Mouse (Mus musculus) embryonic facial prominence, embryonic 13.5 days (tissue): Measurements from ENCODE around the gene Flywch2. TPM values are rescaled to one million over a fixed set of nuclear protein-coding genes. Genes with fewer than 3 reads are reported as not detected.

Experiments
- ATAC-seq: fragments of 200-750 bp; cut with Nextera tagmentation; 2 replicates; pipeline ENCODE4 v1.8.0; 2017; ENCODE audit warnings: low read depth; ENCODE audit not compliant: insufficient number of reproducible peaks, insufficient read depth, low FRiP score, low TSS enrichment
- H3K27ac ChIP-seq: fragments of 300-500 bp; sonication (generic); 2 replicates; pipeline ENCODE4 v1.5.1; 2015; ENCODE audit warnings: moderate library complexity, mild to moderate bottlenecking, inconsistent platforms
- H3K27me3 ChIP-seq: fragments of 300-500 bp; sonication (generic); 2 replicates; pipeline ENCODE4 v1.6.1; 2015; ENCODE audit warnings: mild to moderate bottlenecking, inconsistent platforms
- H3K36me3 ChIP-seq: fragments of 300-500 bp; sonication (generic); 2 replicates; pipeline ENCODE4 v1.6.1; 2015; ENCODE audit warnings: mild to moderate bottlenecking, inconsistent platforms
- H3K4me1 ChIP-seq: fragments of 300-500 bp; sonication (generic); 2 replicates; pipeline ENCODE4 v1.6.1; 2015; ENCODE audit warnings: inconsistent platforms
- H3K4me2 ChIP-seq: fragments of 300-500 bp; sonication (generic); 2 replicates; pipeline ENCODE4 v1.6.1; 2015; ENCODE audit warnings: moderate library complexity, mild to moderate bottlenecking, inconsistent platforms
- H3K4me3 ChIP-seq: fragments of 300-500 bp; sonication (generic); 2 replicates; pipeline ENCODE4 v1.5.1; 2015; ENCODE audit warnings: mild to moderate bottlenecking, inconsistent platforms
- H3K9ac ChIP-seq: fragments of 300-500 bp; sonication (generic); 2 replicates; pipeline ENCODE4 v1.6.1; 2015; ENCODE audit warnings: mild to moderate bottlenecking, inconsistent platforms
- H3K9me3 ChIP-seq: fragments of 300-500 bp; sonication (generic); 2 replicates; pipeline ENCODE4 v1.6.1; 2016; ENCODE audit warnings: inconsistent platforms
- WGBS: fragments of 180-500 bp; shearing (Covaris S2); methylation state at CpG from one replicate; pipeline ENCODE4 v1.1.7; 2015; ENCODE audit warnings: mixed read lengths; 5-methylcytosine and 5-hydroxymethylcytosine counted together
- polyA plus RNA-seq: library from polyadenylated mRNA; unstranded; fragments of >200 nt; fragmentation: Nextera tagmentation; extraction: Ambion mirVana; gene quantifications from 2 replicates; pipeline ENCODE4 v1.2.1, GENCODE M21; 2015

The Flywch2 gene
- polyA plus RNA-seq, result 54.1 and 65.1 TPM in 2 replicates

DNA sequence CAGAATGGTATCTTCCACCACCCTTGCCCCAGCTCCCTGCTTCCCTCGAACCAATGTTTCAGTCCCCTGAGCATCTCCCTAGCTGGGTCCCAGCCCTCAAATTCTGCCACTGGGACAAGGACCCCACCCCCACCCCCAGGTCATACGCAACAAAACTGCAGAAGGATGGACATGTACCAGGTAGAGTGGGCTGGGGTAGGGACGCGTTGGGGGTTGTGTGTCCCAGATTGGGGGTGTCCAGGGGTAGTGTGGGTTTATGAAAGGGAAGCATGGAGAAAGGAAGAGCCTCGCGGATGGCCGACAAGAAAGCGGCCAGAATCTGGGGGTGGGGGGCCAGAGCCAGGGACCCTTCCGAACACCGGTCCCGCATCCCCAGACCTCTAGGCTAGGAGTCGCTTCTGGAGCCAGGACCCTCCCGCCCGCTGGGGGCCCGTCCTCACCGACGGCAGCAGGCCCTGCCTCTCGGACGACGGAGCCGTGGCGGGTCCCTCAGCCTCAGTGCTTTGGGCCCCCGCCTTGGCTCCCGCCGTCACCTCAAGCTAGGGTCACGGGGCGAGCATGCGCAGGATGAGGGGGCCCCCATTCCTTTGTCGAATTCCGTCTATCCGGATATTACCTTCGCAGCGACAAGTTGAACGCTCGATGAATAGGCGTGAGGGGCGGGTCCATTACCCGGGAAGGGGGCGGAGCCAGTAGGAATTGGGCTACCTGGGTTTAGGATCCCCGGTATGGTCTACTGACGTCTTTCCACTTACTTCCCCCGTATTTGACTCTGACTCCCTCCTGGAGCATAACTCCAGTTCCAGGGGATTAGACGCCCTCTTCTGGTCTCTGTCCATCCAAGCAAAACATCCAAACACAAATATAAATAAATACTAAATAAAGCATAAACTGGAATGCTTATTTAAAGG is at the start of gene Flywch2:
Gene Flywch2, minus strand, starts transcription at position 521 of the 911 bp plus-strand sequence.
- Histone ChIP-seq H3K27me3 (no peaks in the 10 kb centered on the region), H3K9me3 (no peaks in the 10 kb centered on the region), H3K4me2 (peak within 1 kb of the TSS; percentile 79), H3K27ac (peak within 1 kb of the TSS; percentile 69), H3K36me3 (no peaks in the 10 kb centered on the region), H3K4me1 (peaks cover 21% of the 10 kb centered on the region), H3K4me3 (peak within 1 kb of the TSS; percentile 66), H3K9ac (peak within 1 kb of the TSS; percentile 84)
- WGBS, result 3% methylated on average over 43 of the region's 43 CpGs
- peak; percentile 86 for ATAC-seq

DNA sequence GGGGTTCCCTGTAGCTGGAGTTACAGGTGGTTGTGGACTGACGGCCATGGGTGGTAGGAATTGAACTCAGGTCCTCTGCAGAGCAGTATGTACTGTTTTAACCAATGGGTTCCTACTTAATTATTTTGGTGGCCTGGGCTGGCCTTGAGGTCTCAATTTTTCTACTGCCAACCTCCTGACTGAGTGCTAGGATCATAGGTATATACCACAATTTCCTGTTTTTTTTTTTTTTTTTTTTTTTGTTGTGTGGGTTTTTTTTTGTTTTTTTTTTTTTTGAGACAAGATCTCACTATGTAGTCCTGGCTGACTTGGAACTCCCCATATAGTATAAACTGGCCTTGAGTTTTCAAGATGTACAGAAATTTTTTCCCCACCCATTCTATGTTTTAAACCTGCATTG is 45.3 kb upstream of the Flywch2 start:
- Histone ChIP-seq H3K27ac (no peak overlapping the region), H3K4me2 (no peak overlapping the region), H3K4me1 (peaks cover 20% of the 10 kb centered on the region), H3K9me3 (no peaks in the 10 kb centered on the region), H3K36me3 (peaks cover 12% of the 10 kb centered on the region), H3K9ac (no peak overlapping the region), H3K27me3 (peaks cover 40% of the 10 kb centered on the region), H3K4me3 (no peak overlapping the region)
- no peak for ATAC-seq
- WGBS, result 88% methylated on average over 1 of the region's 1 CpGs

GRCm38 (mm10) chr17:23829064-23829619 is 43.3 kb upstream of the Flywch2 start, which contains the start of gene Elob:
Gene Elob (minus strand): TSS chr17:23829136.
- peak within 1 kb of the TSS; percentile 87 for H3K4me3 ChIP-seq
- peaks cover 32% of the 10 kb centered on the region for H3K36me3 ChIP-seq
- peak within 1 kb of the TSS; percentile 71 for H3K4me2 ChIP-seq

DNA sequence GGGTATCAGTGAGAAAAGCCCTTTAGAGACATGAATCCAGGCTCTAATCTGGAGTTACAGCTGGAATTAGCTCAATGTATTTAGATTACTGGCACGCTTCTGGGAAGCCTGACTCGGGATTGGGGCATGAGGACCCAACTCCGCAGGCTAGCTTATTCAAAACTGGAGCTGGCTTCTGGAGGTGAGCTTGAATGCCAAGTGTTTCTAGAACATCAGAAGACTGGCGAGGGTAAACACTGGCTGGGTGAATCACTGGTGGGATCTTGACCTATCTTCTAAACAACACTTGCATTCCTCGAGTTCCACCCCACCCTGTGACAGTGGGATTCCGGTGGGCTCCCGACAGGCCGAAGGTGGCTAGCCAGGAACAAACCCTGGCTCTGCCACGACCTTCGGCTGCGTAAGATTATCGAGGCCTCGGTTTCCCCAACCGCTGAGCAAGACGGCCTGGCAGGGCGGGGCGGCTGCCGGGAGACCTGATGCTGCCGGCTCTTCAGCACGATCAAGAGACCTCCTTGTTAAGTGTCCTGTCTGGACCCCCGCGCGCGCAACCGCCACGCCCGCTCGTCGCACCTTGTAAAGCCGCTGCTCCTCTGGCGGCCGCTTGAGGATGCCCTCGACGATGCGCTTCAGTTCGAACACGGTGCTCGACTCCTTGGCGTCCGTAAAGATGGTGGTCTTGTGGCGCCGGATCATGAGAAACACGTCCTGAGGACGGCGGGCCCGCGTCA is 42.6 kb upstream of the Flywch2 start:
- peak overlapping the region; percentile 95 for H3K27ac ChIP-seq
- H3K4me1 ChIP-seq, result peaks cover 20% of the 10 kb centered on the region
- H3K9ac ChIP-seq, result peak overlapping the region; percentile 93
- peaks cover 19% of the 10 kb centered on the region for H3K27me3 ChIP-seq
- peak; percentile 45 for ATAC-seq
- peak overlapping the region; percentile 87 for H3K4me3 ChIP-seq
- no peaks in the 10 kb centered on the region for H3K9me3 ChIP-seq
- under 1% methylated on average over 47 of the region's 47 CpGs for WGBS
- H3K4me2 ChIP-seq, result peak overlapping the region; percentile 71
- H3K36me3 ChIP-seq, result peaks cover 39% of the 10 kb centered on the region

More at GRCm38 (mm10) chr17:23829064-23829619, 43.3 kb upstream of the Flywch2 start, which contains the start of gene Elob:
- Histone ChIP-seq H3K27me3 (peaks cover 27% of the 10 kb centered on the region), H3K9me3 (no peaks in the 10 kb centered on the region), H3K27ac (peak within 1 kb of the TSS; percentile 95), H3K9ac (peak within 1 kb of the TSS; percentile 93), H3K4me1 (peaks cover 20% of the 10 kb centered on the region)
- WGBS, result under 1% methylated on average over 36 of the region's 42 CpGs
- ATAC-seq, result peak; percentile 91

GRCm38 (mm10) chr17:23825591-23825990 is 39.7 kb upstream of the Flywch2 start:
- Histone ChIP-seq H3K4me1 (peaks cover 20% of the 10 kb centered on the region), H3K4me3 (no peak overlapping the region), H3K27ac (no peak overlapping the region), H3K9me3 (no peaks in the 10 kb centered on the region), H3K4me2 (no peak overlapping the region), H3K9ac (no peak overlapping the region), H3K36me3 (peaks cover 68% of the 10 kb centered on the region), H3K27me3 (0 out of 2 replicates have a peak, but pooled peaks cover 3% of the 10 kb centered on the region)
- ATAC-seq, result no peak
- 88% methylated on average over 4 of the region's 4 CpGs for WGBS

- no peak; the same call in 1 of the 2 replicates for ATAC-seq
- H3K4me2 ChIP-seq, result no peak overlapping the region
- no peak overlapping the region for H3K9ac ChIP-seq
- 88% methylated on average over 12 of the region's 12 CpGs for WGBS
- H3K9me3 ChIP-seq, result peaks cover 14% of the 10 kb centered on the region
- peaks cover 87% of the 10 kb centered on the region for H3K36me3 ChIP-seq
- peaks cover 15% of the 10 kb centered on the region for H3K4me1 ChIP-seq
- no peaks in the 10 kb centered on the region for H3K27me3 ChIP-seq
- no peak overlapping the region for H3K27ac ChIP-seq
- H3K4me3 ChIP-seq, result no peak overlapping the region
Measured at GRCm38 (mm10) chr17:23823614-23824013, 37.7 kb upstream of the Flywch2 start.

GRCm38 (mm10) chr17:23823018-23823417 is 37.1 kb upstream of the Flywch2 start:
- ATAC-seq, result no peak
- H3K4me1 ChIP-seq, result peaks cover 11% of the 10 kb centered on the region
- 85% methylated on average over 16 of the region's 16 CpGs for WGBS
- H3K9ac ChIP-seq, result no peak overlapping the region
- peaks cover 20% of the 10 kb centered on the region for H3K9me3 ChIP-seq
- H3K4me3 ChIP-seq, result no peak overlapping the region
- H3K4me2 ChIP-seq, result no peak overlapping the region
- no peaks in the 10 kb centered on the region for H3K27me3 ChIP-seq
- H3K36me3 ChIP-seq, result peaks cover 93% of the 10 kb centered on the region
- no peak overlapping the region for H3K27ac ChIP-seq

DNA sequence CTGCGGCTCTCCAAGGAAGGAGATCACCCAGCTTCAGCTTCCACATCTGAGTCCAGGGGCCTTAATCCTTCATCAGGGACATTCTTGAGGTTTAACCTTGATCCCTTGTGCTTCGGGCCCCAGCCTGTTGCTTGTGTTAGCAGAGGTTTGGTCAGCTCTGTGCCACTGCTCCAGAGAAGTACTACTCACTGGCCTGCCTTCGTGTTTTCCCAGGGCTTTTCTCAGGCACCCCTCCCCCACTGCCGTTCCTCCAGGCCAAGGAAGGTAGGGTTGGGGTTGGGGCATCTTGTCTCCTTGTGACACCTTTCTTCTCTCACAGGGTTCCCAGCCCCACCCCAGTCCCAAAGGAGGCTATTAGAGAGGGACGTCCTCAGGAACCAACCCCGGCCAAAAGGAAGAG is 36.2 kb upstream of the Flywch2 start:
- peaks cover 26% of the 10 kb centered on the region for H3K9me3 ChIP-seq

DNA sequence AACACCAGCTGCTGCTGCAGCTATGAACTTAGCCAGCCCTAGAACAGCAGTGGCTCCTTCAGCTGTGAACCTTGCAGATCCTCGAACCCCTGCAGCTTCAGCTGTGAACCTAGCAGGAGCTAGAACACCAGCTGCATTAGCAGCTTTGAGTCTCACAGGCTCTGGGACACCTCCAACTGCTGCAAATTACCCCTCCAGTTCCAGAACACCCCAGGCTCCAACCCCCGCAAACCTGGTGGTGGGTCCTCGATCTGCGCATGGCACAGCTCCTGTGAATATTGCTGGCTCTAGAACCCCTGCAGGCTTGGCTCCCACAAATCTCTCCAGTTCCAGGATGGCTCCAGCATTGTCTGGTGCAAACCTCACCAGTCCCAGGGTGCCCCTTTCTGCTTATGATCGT is 34.9 kb upstream of the Flywch2 start:
- no peaks in the 10 kb centered on the region for H3K4me1 ChIP-seq
- no peak for ATAC-seq
- H3K36me3 ChIP-seq, result peaks cover 99% of the 10 kb centered on the region
- H3K9me3 ChIP-seq, result peaks cover 32% of the 10 kb centered on the region
- H3K9ac ChIP-seq, result no peak overlapping the region
- H3K4me2 ChIP-seq, result no peak overlapping the region
- H3K27ac ChIP-seq, result no peak overlapping the region
- H3K27me3 ChIP-seq, result no peaks in the 10 kb centered on the region
- WGBS, result 95% methylated on average over 5 of the region's 5 CpGs
- no peak overlapping the region for H3K4me3 ChIP-seq

More for the DNA sequence above, 36.2 kb upstream of the Flywch2 start:
- no peak overlapping the region for H3K27ac ChIP-seq
- H3K9ac ChIP-seq, result no peak overlapping the region
- H3K27me3 ChIP-seq, result no peaks in the 10 kb centered on the region
- ATAC-seq, result no peak
- H3K4me2 ChIP-seq, result no peak overlapping the region
- peaks cover 2% of the 10 kb centered on the region for H3K4me1 ChIP-seq
- H3K4me3 ChIP-seq, result no peak overlapping the region
- 69% methylated on average over 6 of the region's 6 CpGs for WGBS
- peaks cover 99% of the 10 kb centered on the region for H3K36me3 ChIP-seq

DNA sequence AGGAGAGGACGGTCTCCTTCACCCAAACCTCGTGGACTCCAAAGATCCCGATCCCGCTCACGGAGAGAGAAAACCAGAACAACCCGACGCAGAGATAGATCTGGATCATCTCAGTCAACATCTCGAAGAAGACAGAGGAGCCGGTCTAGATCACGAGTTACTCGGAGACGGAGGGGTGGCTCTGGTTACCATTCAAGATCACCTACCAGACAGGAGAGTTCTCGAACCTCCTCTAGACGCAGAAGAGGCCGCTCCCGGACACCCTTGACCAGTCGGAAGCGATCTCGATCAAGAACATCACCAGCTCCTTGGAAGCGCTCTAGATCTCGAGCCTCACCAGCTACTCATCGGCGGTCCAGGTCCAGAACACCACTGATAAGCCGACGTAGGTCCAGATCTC is 33.4 kb upstream of the Flywch2 start:
- no peak for ATAC-seq
- peaks cover 99% of the 10 kb centered on the region for H3K36me3 ChIP-seq
- WGBS, result 98% methylated on average over 25 of the region's 25 CpGs
- no peaks in the 10 kb centered on the region for H3K27me3 ChIP-seq
- H3K27ac ChIP-seq, result no peak overlapping the region
- H3K9me3 ChIP-seq, result peaks cover 32% of the 10 kb centered on the region
- H3K4me2 ChIP-seq, result no peak overlapping the region
- H3K9ac ChIP-seq, result no peak overlapping the region
- no peak overlapping the region for H3K4me3 ChIP-seq
- no peaks in the 10 kb centered on the region for H3K4me1 ChIP-seq

- no peak overlapping the region for H3K9ac ChIP-seq
- H3K36me3 ChIP-seq, result peaks cover 99% of the 10 kb centered on the region
- H3K4me2 ChIP-seq, result no peak overlapping the region
- peaks cover 32% of the 10 kb centered on the region for H3K9me3 ChIP-seq
- no peak overlapping the region for H3K4me3 ChIP-seq
- H3K27ac ChIP-seq, result no peak overlapping the region
- WGBS, result 97% methylated on average over 8 of the region's 8 CpGs
- H3K27me3 ChIP-seq, result no peaks in the 10 kb centered on the region
- H3K4me1 ChIP-seq, result no peaks in the 10 kb centered on the region
- ATAC-seq, result no peak
Measured at GRCm38 (mm10) chr17:23818579-23818978, 32.7 kb upstream of the Flywch2 start.
